Mouse (Mus musculus) E14TG2a.4 (cell line): ENCODE results near the gene Sumf1.
A peak's percentile ranks its signal among the peaks of the same experiment; 100 is the strongest.

Experiments
- H3K27me3 ChIP-seq: 2 replicates; pipeline ENCODE4 v1.6.1; 2014; ENCODE audit warnings: low read length, control low read depth; ENCODE audit not compliant: insufficient read depth
- H3K36me3 ChIP-seq: 2 replicates; pipeline ENCODE4 v1.6.1; 2014; ENCODE audit warnings: low read length, control low read depth; ENCODE audit not compliant: insufficient read depth
- H3K4me1 ChIP-seq: replicated peaks from 2 replicates; pipeline ENCODE4 v1.6.1; 2014; ENCODE audit warnings: low read depth, low read length, control low read depth
- H3K4me3 ChIP-seq: replicated peaks from 2 replicates; pipeline ENCODE4 v1.5.1; 2014; ENCODE audit warnings: mild to moderate bottlenecking, low read length
- H3K9me3 ChIP-seq: 2 replicates; pipeline ENCODE4 v1.6.1; 2014; ENCODE audit warnings: low read length, control low read depth
- CTCF ChIP-seq: conservative IDR thresholded peaks from 2 replicates; pipeline ENCODE4 v1.5.1; 2014; ENCODE audit warnings: low read length
- NANOG ChIP-seq: IDR thresholded peaks from 2 replicates; pipeline ENCODE4 v1.6.1; 2014; ENCODE audit warnings: borderline replicate concordance, low read length, mixed read lengths
- POU5F1 ChIP-seq: IDR thresholded peaks from 2 replicates; pipeline ENCODE4 v1.6.1; 2014; ENCODE audit warnings: low read length, borderline replicate concordance

Sumf1 gene

DNA sequence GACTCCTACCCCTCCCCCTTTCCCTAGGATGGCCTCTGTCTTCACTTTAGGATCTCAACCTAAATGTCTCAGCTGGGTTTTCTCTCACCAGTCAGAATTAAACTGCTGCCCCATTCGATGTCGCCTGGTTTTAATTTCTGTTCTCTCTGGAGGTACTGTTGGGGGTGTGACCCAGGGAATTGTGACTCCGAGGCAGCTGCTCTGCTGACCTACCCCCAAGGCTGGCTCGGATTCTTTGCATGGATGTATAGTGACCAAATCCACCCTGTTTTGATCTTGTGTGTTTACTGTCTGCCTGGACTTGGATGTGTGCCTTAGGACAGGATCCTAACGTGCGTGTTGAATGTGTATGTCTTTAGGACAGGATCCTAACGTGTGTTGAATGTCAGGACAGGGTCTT is 40.8 kb upstream of the Sumf1 start:
- peaks cover 36% of the 10 kb centered on the region for H3K4me1 ChIP-seq
- H3K4me3 ChIP-seq: no peak overlapping the region
- no peaks in the 10 kb centered on the region; the same call in 1 of the 2 replicates for H3K36me3 ChIP-seq
- TF ChIP-seq NANOG (no peak), CTCF (no peak), POU5F1 (no peak)
- H3K27me3 ChIP-seq: no peaks in the 10 kb centered on the region
- no peaks in the 10 kb centered on the region for H3K9me3 ChIP-seq

DNA sequence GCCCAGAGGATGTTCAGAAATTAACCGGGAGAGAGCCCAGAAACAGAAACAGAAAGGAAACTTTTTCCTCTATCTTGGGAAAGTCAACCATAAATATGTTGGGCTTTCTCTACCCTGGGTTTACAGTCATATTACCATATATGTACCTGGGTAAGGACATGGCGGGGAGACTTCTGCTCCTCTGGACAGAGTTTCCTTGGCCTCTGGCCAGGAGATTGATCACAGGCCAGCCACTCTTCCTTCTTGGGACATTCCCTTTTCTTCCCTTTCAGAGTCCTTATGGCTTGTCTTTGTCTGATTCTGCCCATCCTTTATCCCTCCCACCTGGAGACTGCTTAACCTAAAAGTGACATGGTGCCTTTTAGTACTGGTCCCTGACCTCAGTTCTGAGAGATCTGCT is 39.6 kb upstream of the Sumf1 start:
- Histone ChIP-seq H3K36me3 (no peaks in the 10 kb centered on the region; the same call in 1 of the 2 replicates), H3K27me3 (no peaks in the 10 kb centered on the region), H3K4me1 (peaks cover 29% of the 10 kb centered on the region), H3K4me3 (no peak overlapping the region), H3K9me3 (no peaks in the 10 kb centered on the region)
- no peak for TF ChIP-seq CTCF
- no peak for TF ChIP-seq NANOG
- no peak for TF ChIP-seq POU5F1

GRCm38 (mm10) chr6:108224361-108224760 is 39.0 kb upstream of the Sumf1 start:
- H3K9me3 ChIP-seq: no peaks in the 10 kb centered on the region
- H3K36me3 ChIP-seq: no peaks in the 10 kb centered on the region; the same call in 1 of the 2 replicates
- no peaks in the 10 kb centered on the region for H3K27me3 ChIP-seq
- TF ChIP-seq CTCF (no peak), NANOG (no peak), POU5F1 (no peak)
- peaks cover 27% of the 10 kb centered on the region for H3K4me1 ChIP-seq
- H3K4me3 ChIP-seq: no peak overlapping the region

GRCm38 (mm10) chr6:108222875-108223274 is 37.5 kb upstream of the Sumf1 start:
- H3K4me3 ChIP-seq: no peak overlapping the region
- H3K9me3 ChIP-seq: no peaks in the 10 kb centered on the region
- TF ChIP-seq NANOG: no peak
- TF ChIP-seq CTCF: no peak
- TF ChIP-seq POU5F1: no peak
- H3K27me3 ChIP-seq: no peaks in the 10 kb centered on the region
- peaks cover 9% of the 10 kb centered on the region for H3K36me3 ChIP-seq
- peaks cover 13% of the 10 kb centered on the region for H3K4me1 ChIP-seq

DNA sequence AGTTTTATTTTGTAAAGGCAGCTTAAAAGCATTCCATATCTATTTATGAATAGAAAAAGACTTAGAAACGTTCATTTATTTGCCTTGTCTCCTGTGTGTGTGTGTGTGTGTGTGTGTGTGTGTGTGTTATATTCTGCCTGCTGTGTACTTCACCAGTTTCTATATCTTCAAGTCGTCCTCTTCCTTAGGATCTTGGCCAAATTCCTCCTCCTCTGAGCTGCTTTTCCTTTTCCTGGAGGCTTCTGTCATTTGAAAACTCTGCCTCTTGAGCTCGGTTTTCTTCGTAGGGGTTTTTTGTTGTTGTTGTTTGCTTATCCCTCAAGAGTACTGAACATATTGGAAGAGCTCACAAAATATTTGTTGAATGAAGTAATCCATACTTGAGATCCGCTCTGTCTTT is 37.1 kb upstream of the Sumf1 start:
- H3K36me3 ChIP-seq: peaks cover 10% of the 10 kb centered on the region
- no peaks in the 10 kb centered on the region for H3K27me3 ChIP-seq
- H3K4me1 ChIP-seq: peaks cover 9% of the 10 kb centered on the region
- no peak overlapping the region for H3K4me3 ChIP-seq
- no peaks in the 10 kb centered on the region for H3K9me3 ChIP-seq
- TF ChIP-seq POU5F1 (no peak), NANOG (no peak), CTCF (no peak)

- H3K4me3 ChIP-seq: no peak overlapping the region
- H3K9me3 ChIP-seq: no peaks in the 10 kb centered on the region
- peaks cover 5% of the 10 kb centered on the region; the same call in 1 of the 2 replicates for H3K27me3 ChIP-seq
- H3K36me3 ChIP-seq: peaks cover 23% of the 10 kb centered on the region
- H3K4me1 ChIP-seq: peaks cover 29% of the 10 kb centered on the region
- no peak for TF ChIP-seq CTCF
- no peak for TF ChIP-seq NANOG
- TF ChIP-seq POU5F1: no peak
These were observed 32.6 kb upstream of the Sumf1 start for GRCm38 (mm10) chr6:108217987-108218386.

- Histone ChIP-seq H3K4me3 (no peak overlapping the region), H3K4me1 (peaks cover 30% of the 10 kb centered on the region), H3K9me3 (no peaks in the 10 kb centered on the region), H3K27me3 (peaks cover 5% of the 10 kb centered on the region; the same call in 1 of the 2 replicates), H3K36me3 (peaks cover 23% of the 10 kb centered on the region)
- TF ChIP-seq POU5F1 (no peak), CTCF (no peak), NANOG (no peak)
These were observed 31.4 kb upstream of the Sumf1 start for GRCm38 (mm10) chr6:108216832-108217231.

- no peak for TF ChIP-seq NANOG
- Histone ChIP-seq H3K4me1 (peaks cover 37% of the 10 kb centered on the region), H3K36me3 (peaks cover 23% of the 10 kb centered on the region), H3K9me3 (no peaks in the 10 kb centered on the region), H3K4me3 (no peak overlapping the region), H3K27me3 (peaks cover 8% of the 10 kb centered on the region; the same call in 1 of the 2 replicates)
These were observed 30.7 kb upstream of the Sumf1 start for GRCm38 (mm10) chr6:108216091-108216490.

DNA sequence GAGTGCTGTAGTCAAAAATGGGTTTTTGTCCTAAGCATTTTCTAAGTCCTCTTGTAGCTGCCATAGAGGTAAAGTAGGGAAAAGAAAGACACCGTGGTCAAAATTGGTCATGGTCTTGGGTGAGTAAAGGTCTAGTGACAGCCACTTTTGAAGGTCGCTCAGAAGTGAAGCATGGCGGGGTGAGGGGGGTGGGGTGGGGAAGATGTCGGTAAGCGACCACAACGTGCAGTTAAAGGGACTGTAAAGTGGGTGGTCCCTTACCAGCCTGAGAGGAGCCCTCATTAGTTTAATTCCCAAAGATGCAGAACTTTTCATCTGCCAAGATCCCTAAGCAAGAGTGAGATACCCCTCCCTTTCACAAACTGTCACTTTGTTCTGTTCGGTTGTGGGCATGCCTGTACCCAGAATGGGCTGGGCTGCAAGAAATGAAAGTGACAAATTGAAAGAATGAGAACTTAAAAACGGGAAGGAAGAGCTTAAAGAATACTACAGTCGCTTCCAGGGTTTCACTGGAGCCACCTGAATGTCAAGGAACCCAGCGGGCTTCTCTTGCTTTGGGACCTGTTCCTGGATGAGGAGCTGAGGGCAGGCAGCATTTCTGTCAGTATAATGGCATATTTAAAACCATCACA is 29.0 kb upstream of the Sumf1 start:
- Histone ChIP-seq H3K4me3 (peak overlapping the region; percentile 94), H3K36me3 (peaks cover 23% of the 10 kb centered on the region), H3K9me3 (no peaks in the 10 kb centered on the region), H3K4me1 (peaks cover 41% of the 10 kb centered on the region), H3K27me3 (peaks cover 8% of the 10 kb centered on the region; the same call in 1 of the 2 replicates)
- no peak for TF ChIP-seq POU5F1
- TF ChIP-seq CTCF: no peak
- TF ChIP-seq NANOG: no peak
